Comparison of ENCODE assay signal across 12 mouse cellular contexts in genomic region chr10:41565141-41565540, GRCm38 (mm10). TPM values are rescaled to one million over a fixed set of nuclear protein-coding genes. Genes with fewer than 3 reads are reported as not detected.
DNase-seq lines count a peak whose midpoint lies in the region; ATAC-seq and TF ChIP-seq lines count a peak whose summit lies in the region.
"Had no signal": no experiment of that assay in that cellular context is flagged by ENCODE, and none has a peak within 500 bp of the region (broad histone marks: within the 10 kb centered on the region; RNA-seq: fewer than 3 reads in every experiment).

No protein-coding gene starts in this region.

- no peak for TF ChIP-seq CTCF in gastrocnemius, adult 2 months (IDR thresholded peaks at IDR 0.05)

- intact Hi-C loops in gastrocnemius, adult 2 months (cut with DNase I), result no loop called here

- no peaks in the 10 kb centered on the region for H3K27me3 ChIP-seq in intestine, embryonic 14.5 days (replicated peaks; ENCODE audit: control insufficient read depth, insufficient read depth, low read length)
- no peaks in the 10 kb centered on the region for H3K27me3 ChIP-seq in hindbrain, embryonic 13.5 days
- H3K27me3 ChIP-seq in liver, embryonic 11.5 days (replicated peaks; ENCODE audit: control insufficient read depth, insufficient read depth, low read length), result no peaks in the 10 kb centered on the region
- H3K27me3 ChIP-seq: limb, embryonic 12.5 days; stomach, embryonic 15.5 days had no signal

- no peaks in the 10 kb centered on the region for H3K36me3 ChIP-seq in intestine, embryonic 14.5 days (ENCODE audit: control insufficient read depth, insufficient read depth, low read length)
- 0 out of 2 replicates have a peak, but pooled peaks cover under 1% of the 10 kb centered on the region for H3K36me3 ChIP-seq in hindbrain, embryonic 13.5 days
- no peaks in the 10 kb centered on the region for H3K36me3 ChIP-seq in liver, embryonic 11.5 days (ENCODE audit: control insufficient read depth, insufficient read depth, low read length)
- H3K36me3 ChIP-seq: limb, embryonic 12.5 days; midbrain, embryonic 10.5 days; stomach, embryonic 15.5 days had no signal

- no peak overlapping the region for H3K9ac ChIP-seq in intestine, embryonic 14.5 days (ENCODE audit: low read length)
- H3K9ac ChIP-seq in hindbrain, embryonic 13.5 days, result no peak overlapping the region
- no peak overlapping the region for H3K9ac ChIP-seq in liver, embryonic 11.5 days (ENCODE audit: low read depth, low read length)
- H3K9ac ChIP-seq: limb, embryonic 12.5 days; stomach, embryonic 15.5 days had no signal

- H3K4me2 ChIP-seq in intestine, embryonic 14.5 days (ENCODE audit: low read length), result no peak overlapping the region
- no peak overlapping the region for H3K4me2 ChIP-seq in hindbrain, embryonic 13.5 days
- no peak overlapping the region for H3K4me2 ChIP-seq in liver, embryonic 11.5 days
- H3K4me2 ChIP-seq: limb, embryonic 12.5 days; stomach, embryonic 15.5 days had no signal

- peaks cover 9% of the 10 kb centered on the region for H3K9me3 ChIP-seq in intestine, embryonic 14.5 days (ENCODE audit: control insufficient read depth, low read length)
- H3K9me3 ChIP-seq in hindbrain, embryonic 13.5 days, result peaks cover 5% of the 10 kb centered on the region
- H3K9me3 ChIP-seq in liver, embryonic 11.5 days (ENCODE audit: control insufficient read depth, low read length), result 0 out of 2 replicates have a peak, but pooled peaks cover 2% of the 10 kb centered on the region
- H3K9me3 ChIP-seq: stomach, embryonic 15.5 days had no signal

- 29% methylated on average over 5 of the region's 5 CpGs for WGBS in intestine, embryonic 14.5 days
- 45% methylated on average over 5 of the region's 5 CpGs for WGBS in hindbrain, embryonic 13.5 days
- WGBS in liver, embryonic 11.5 days, result 31% methylated on average over 5 of the region's 5 CpGs

- peak; percentile 36; the same call in 1 of the 2 replicates for ATAC-seq in intestine, embryonic 14.5 days (replicated peaks; ENCODE audit: low FRiP score, low TSS enrichment, low read depth)
- ATAC-seq in hindbrain, embryonic 13.5 days (ENCODE audit: low FRiP score), result no peak
- no peak for ATAC-seq in liver, embryonic 11.5 days (replicated peaks; ENCODE audit: low FRiP score)

- H3K4me1 ChIP-seq in intestine, embryonic 14.5 days (replicated peaks; ENCODE audit: control insufficient read depth, insufficient read depth, low read length), result no peaks in the 10 kb centered on the region; the same call in 1 of the 2 replicates
- no peaks in the 10 kb centered on the region for H3K4me1 ChIP-seq in hindbrain, embryonic 13.5 days (replicated peaks)
- no peaks in the 10 kb centered on the region for H3K4me1 ChIP-seq in liver, embryonic 11.5 days (replicated peaks; ENCODE audit: control insufficient read depth, insufficient read depth, low read length)

- peak; percentile 70 for DNase-seq in urinary bladder, postnatal 14 days (ENCODE audit: low spot score)
- no peak for DNase-seq in urinary bladder, adult 2 months (ENCODE audit: low spot score)
- DNase-seq in gastrocnemius, adult 2 months, result peak; percentile 79
- DNase-seq in intestine, embryonic 14.5 days (ENCODE audit: low spot score), result no peak
- DNase-seq in left cerebral cortex, adult 18-20 months (ENCODE audit: low spot score in 2 of 2), result no peak
- DNase-seq in layer of hippocampus, adult 9-11 months, result no peak
- no peak for DNase-seq in liver, embryonic 11.5 days (ENCODE audit: low spot score)
- DNase-seq: cerebellum, adult 18-20 months had no signal

- H3K27ac ChIP-seq in gastrocnemius, adult 2 months, result peak overlapping the region; percentile 62
- no peak overlapping the region for H3K27ac ChIP-seq in intestine, embryonic 14.5 days (ENCODE audit: low read depth)
- no peak overlapping the region for H3K27ac ChIP-seq in hindbrain, embryonic 13.5 days
- no peak overlapping the region for H3K27ac ChIP-seq in liver, embryonic 11.5 days (ENCODE audit: low read depth, low read length)
- H3K27ac ChIP-seq: limb, embryonic 12.5 days; midbrain, embryonic 10.5 days; stomach, embryonic 15.5 days had no signal

- H3K4me3 ChIP-seq in gastrocnemius, adult 2 months, result peak overlapping the region; percentile 35
- H3K4me3 ChIP-seq in intestine, embryonic 14.5 days (ENCODE audit: low read depth, low read length), result no peak overlapping the region
- no peak overlapping the region for H3K4me3 ChIP-seq in hindbrain, embryonic 13.5 days
- no peak overlapping the region for H3K4me3 ChIP-seq in liver, embryonic 11.5 days (ENCODE audit: low read depth, low read length)
- H3K4me3 ChIP-seq: limb, embryonic 12.5 days; midbrain, embryonic 10.5 days; stomach, embryonic 15.5 days had no signal

RNA-seq across cellular contexts. Expression of gene Cd164, which starts 45.9 kb away (rescaled TPM):
- polyA plus RNA-seq in urinary bladder, adult 2 months (2012; rRNA removed), result 119 and 143 TPM in 2 replicates
- 100 to 1,000 TPM; 133 to 157 TPM for total RNA-seq in gastrocnemius, adult 2 months (2021)
- 180 and 184 TPM in 2 replicates for polyA plus RNA-seq in intestine, embryonic 14.5 days (2014; fragmentation: Nextera tagmentation; extraction: Ambion mirVana)
- 10 to 100 TPM; 61.0 to 68.7 TPM for total RNA-seq in left cerebral cortex, adult 18-20 months (2021)
- 55.9 and 62.1 TPM in 2 replicates for polyA plus RNA-seq in hindbrain, embryonic 13.5 days (2015; fragmentation: Nextera tagmentation; extraction: Ambion mirVana)
- 122 and 142 TPM in 2 replicates for polyA plus RNA-seq in liver, embryonic 11.5 days (2014; fragmentation: Nextera tagmentation; extraction: Ambion mirVana)

Comparison
In these comparisons a context has a peak if more than half of its experiments do, and no peak if none do; other contexts are left out.
1. DNase-seq: peak in urinary bladder, postnatal 14 days (single experiment) and gastrocnemius, adult 2 months (single experiment); none in urinary bladder, adult 2 months (single experiment), intestine, embryonic 14.5 days (single experiment), left cerebral cortex, adult 18-20 months (0 of 2), layer of hippocampus, adult 9-11 months (single experiment) and liver, embryonic 11.5 days (single experiment).